Mouse (Mus musculus) lung, adult 2 months (tissue): ENCODE measurements around the gene Psmb10.

Experiments used
- CTCF ChIP-seq: fragments of 200-500 bp; IDR thresholded peaks from 2 replicates; pipeline ENCODE4 v1.5.1; 2011; ENCODE audit warnings: mild to moderate bottlenecking, low read length, control low read depth; ENCODE audit not compliant: insufficient read depth
- POLR2A ChIP-seq: fragments of 200-500 bp; IDR thresholded peaks from 2 replicates; pipeline ENCODE4 v1.6.1; 2011; ENCODE audit warnings: low read depth, mild to moderate bottlenecking, control low read depth, low read length, borderline replicate concordance; ENCODE audit errors: extremely low read depth

DNA sequence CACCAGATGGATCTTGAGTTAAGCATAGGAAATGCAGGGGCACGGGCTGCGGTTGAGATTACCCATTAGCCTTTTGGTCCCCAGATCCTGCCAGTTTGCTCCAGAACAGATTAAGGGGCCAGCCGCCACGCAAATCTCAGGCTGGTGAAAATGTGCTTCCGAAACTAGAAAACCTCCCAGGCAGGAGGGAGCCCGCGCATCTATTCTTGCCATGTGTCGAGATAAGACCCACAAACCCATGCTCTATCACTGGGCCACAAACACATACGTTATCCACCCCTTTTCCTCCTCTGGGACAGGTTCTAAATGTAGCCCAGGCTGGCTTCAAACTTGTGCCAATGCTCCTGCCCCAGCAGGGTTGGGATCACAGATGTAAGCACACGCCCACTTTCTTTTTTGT, 23.3 kb upstream of the Psmb10 start:
- TF ChIP-seq CTCF (no peak), POLR2A (no peak)
